Mouse (Mus musculus) stomach, postnatal 0 days (tissue): ENCODE data around the gene BC005624.

ENCODE experiments used
- CTCF ChIP-seq: IDR thresholded peaks from 2 replicates; pipeline ENCODE4 v1.5.1; 2016; ENCODE audit warnings: antibody characterized with exemption, low read depth, mild to moderate bottlenecking, moderate library complexity
- EP300 ChIP-seq: optimal IDR thresholded peaks from 2 replicates; pipeline ENCODE3; 2016; ENCODE audit warnings: antibody characterized with exemption

DNA sequence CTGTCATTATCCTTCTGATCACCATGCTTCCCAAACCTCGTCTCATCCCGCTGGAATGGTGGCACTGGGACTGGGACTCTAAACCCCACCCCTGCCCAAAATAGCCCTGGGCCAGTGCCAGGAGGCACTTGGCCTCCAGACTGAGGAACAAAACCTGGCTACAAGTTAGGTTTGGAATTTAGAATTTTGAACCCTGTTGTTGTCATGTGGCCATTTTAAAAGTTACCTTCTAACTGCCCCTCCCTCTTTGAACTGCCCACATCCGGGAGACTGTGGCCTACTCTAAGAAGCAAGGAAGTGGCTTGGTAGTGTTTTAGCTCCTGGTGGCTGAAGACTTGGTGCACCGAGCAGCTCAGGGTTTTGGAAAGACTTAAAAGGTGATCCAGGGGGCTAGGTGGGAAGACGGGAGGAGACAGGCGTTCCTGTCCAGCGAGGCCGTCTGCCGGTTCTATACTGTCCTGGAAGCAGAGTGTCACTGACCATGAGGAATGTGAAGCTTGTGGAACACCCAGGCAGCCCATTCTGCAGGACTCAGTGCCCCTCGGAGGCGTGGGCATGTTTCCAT lies 13.5 kb upstream of the BC005624 start:
- no peak for TF ChIP-seq CTCF
- no peak for TF ChIP-seq EP300
